Mouse (Mus musculus): ENCODE measurements at regions not wholly inside any gene's neighbourhood (a gene's known extent, or its start where the extent isn't known, plus 50 kb on each side); places are given as distances from the start of the nearest gene placed in this dataset.

GRCm38 (mm10) chr16:71622664-71623063, 685.4 kb upstream of the Robo1 start:
- DNase-seq: no peak

DNA sequence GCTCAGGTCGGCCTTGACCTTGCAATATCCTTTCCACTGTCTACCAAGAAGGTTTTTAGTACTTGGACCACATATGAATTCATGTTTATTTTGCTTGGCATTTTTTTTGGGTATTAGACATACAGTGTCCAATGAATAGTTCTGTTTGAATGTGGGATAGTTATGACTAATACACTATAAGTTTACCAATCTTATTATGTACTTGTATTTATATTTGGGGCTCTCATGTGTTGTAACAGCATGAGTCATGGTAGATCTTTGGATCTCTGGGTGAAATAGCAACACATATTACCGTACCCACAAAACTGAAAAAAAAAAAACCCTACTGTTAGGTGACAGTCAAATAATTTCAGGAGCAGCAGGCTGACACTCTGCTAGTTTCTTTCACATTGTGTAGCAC, 667.7 kb upstream of the Robo1 start:
- no peak for DNase-seq

DNA sequence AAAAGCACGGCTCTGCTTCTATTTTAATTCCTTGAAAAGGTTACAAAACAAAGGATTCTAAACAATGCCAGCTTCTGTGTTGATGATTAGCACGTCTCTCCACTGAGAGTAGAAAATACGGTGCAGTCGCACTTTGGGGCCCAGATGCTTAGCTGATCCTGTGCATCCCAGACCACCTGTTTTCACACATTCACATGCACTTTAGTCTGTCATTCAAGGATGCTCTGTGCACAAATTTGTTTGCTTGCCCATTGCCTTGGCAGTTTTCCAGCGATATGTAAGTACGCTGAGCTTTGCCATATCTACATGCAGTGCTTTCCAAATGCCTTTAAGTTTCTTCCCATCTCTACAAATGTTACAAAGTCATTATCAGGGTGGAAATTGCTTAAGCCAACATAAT, 664.9 kb upstream of the Robo1 start:
- no peak for DNase-seq

DNA sequence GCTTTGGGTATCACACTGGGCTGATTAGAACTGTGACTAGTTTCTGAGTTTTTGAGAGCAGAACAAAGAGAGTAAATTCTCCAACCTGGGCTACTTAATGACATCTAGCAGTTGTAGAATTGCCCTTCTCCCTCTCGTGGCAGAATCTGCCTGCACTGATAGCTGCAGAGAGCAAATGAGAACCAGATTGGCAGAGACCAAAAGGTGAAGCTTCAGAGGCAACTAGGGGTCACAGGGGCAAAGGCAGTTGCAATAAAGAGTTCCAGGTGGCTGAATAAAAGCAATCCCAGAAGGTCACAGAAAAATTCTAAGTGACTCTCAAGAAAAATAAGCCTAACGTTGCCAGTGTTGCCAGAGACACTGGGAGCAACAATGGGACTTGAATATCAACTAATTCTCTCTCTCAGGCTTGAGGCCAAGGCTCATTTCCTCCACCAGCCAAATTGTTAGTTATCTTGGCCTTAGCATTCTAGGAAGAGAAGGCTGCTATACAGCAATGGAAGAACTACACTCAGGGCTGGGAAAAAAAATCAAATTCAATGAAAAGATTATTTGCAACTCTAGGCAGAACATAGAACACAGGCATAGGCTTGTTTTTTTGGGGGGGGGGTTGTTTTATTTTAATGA, 629.9 kb upstream of the Robo1 start:
- no peak for DNase-seq

GRCm38 (mm10) chr16:71693464-71693863, 614.6 kb upstream of the Robo1 start:
- no peak for DNase-seq

DNA sequence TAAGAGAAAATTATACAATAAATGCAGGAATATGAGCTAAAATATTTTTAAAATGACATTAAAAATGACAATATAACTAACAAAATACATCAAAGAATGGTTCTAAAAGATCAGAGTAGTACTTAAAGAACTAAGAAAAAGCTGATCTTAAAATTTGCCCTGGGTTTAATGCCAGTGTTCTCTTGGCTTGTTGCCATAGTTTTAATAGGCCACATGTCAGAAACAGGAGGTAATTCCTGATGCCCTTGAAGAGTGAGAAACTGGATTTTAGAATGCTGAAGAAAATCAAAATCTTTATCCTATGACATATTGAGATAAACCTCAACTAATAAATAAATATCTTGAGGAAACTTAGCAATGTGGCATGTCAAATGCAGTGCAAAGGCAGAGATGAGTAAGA, 602.3 kb upstream of the Robo1 start:
- DNase-seq: no peak

- DNase-seq: no peak
Observed at GRCm38 (mm10) chr16:71709684-71710083, 598.4 kb upstream of the Robo1 start.

GRCm38 (mm10) chr16:71711879-71712278, 596.2 kb upstream of the Robo1 start:
- DNase-seq: no peak

DNA sequence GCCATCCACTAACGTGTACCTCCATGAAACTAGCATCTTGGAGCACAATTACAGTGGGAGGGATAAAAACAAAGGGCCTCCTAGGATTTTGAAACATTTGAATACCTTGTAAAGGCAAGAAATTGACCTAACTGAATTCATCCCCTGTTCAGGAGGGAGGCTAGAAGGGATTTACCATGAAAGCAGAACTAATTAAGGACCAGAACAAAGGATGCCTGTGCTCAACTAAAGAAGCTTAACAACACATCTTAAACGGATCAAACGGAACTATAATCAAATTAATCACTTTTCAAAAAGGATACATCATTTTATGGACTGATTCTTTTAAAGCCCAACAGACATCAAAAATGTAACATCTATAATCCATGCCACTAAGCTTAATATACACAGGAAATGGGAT, 590.9 kb upstream of the Robo1 start:
- DNase-seq: no peak

DNA sequence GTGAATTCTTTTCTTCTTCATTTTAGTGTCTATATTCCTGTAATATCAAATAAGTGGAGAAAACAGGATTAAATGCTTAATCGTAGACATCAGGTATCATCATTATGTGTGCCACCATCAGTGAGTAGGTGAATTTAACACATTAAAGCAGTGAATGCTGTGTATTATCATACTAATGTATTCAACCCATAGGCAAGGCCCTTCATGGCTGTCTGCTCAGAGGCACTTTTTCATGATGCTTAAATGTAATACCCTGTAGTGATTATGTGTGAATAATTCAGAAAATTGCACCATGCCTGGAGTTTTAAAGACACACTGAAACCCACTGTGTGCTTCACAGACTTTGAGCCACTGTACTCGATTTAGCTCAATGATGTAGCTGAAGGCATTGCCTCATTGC, 583.2 kb upstream of the Robo1 start:
- DNase-seq: no peak

DNA sequence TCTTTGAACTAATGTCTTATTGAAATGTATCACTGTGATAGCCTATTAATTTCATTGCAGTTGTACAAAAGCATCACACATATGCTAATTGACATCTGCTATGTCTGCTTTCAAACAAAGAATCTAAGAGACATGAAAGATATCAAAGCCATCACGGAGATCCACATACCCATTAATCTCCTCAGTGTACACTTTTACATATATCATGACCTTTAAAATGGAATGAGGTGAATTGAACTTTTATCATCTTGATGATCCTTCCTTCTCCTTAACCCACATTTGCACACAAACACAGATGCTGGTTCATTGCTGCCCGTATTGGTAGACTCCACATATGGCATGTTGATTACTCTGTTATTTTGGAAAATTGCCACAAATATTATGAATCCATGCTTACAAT, 570.2 kb upstream of the Robo1 start:
- DNase-seq: no peak

- no peak for DNase-seq
Observed at GRCm38 (mm10) chr16:71739104-71739503, 569.0 kb upstream of the Robo1 start.

- no peak for DNase-seq
Observed at GRCm38 (mm10) chr16:71780945-71781344, 527.2 kb upstream of the Robo1 start.

DNA sequence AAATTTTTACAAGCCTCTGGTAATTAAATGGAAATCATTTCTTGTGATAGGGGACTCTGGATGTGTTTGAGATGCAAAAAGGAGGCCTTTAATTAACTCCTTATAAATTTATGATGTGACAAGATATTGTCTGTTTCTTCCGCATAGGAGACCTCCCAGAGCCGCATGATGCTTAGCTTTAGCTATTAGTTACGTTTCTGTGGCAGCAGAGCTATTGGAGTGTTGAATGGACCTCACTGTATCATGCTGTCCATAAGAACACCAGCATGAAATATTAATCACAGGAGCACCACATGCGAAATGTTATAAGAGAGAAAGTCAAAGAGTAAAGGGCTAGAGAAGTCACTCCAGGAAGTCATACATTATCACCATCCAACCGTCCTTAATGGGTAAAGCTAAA, 495.3 kb upstream of the Robo1 start:
- DNase-seq: no peak

GRCm38 (mm10) chr16:71835325-71835724, 472.8 kb upstream of the Robo1 start:
- no peak for DNase-seq

DNA sequence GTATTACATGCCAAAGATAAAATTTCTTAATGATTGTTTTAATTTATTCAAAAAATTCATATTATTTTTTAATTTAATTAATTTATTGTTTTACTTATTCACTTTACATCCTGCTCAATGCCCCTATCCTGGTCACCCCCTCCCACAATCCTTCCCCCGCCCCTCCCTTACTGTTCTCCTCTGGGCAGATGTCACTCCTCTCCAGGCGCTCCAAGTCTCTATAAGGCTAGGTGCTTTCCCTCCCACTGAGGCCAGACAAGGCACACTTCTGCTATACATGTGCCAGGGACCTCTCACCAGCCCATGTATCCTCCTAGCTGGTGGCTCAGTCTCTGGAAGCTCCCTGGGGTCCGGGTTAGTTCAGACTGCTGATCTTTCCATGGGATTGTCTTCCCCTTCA, 458.0 kb upstream of the Robo1 start:
- DNase-seq: no peak

- DNase-seq: no peak
Observed at GRCm38 (mm10) chr16:71851590-71852190, 456.4 kb upstream of the Robo1 start.

- no peak for DNase-seq
Observed at GRCm38 (mm10) chr16:71857877-71858276, 450.2 kb upstream of the Robo1 start.

DNA sequence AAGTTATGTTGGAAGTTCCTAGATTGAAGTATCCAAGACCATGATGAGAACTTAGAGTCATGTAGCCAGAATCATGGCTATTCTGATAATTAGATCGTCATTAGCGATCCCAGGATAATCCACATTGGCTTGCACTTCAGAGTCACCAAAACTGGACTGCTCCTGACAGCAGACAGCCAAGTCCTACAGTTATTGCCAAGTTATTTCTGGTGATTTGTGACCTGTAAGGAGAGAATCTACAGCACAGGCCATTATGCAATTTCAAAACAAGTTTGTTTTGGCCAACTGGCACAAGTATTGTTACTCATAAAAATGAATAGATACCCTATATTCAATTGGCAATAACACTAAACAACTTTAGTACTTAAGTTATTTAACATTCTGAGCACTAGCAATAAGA, 447.9 kb upstream of the Robo1 start:
- no peak for DNase-seq

GRCm38 (mm10) chr16:71885701-71886100, 422.4 kb upstream of the Robo1 start:
- DNase-seq: no peak

GRCm38 (mm10) chr16:71889679-71890078, 418.4 kb upstream of the Robo1 start:
- DNase-seq: no peak

DNA sequence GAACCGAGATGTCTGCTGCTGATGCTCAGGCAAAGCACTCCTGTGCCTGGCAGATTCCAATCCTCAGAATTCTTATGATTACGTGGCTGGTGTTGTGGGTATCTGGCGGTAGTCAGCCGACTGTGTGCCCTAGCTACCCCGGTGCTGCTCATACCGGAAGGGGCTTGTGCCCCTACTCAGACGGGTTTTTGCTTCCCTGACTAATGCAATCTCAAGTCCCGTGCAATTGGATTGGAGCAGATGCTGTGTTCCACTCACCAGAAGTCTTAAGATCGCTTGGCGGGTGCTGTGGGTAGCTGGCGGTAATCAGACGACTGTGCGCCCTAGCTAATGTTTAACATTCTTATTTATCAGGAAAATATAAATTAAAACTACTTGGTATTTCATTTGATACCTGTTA, 385.0 kb upstream of the Robo1 start:
- no peak for DNase-seq

GRCm38 (mm10) chr16:71944165-71944564, 363.9 kb upstream of the Robo1 start:
- DNase-seq: peak in 1 of 2 experiments; percentile 3

DNA sequence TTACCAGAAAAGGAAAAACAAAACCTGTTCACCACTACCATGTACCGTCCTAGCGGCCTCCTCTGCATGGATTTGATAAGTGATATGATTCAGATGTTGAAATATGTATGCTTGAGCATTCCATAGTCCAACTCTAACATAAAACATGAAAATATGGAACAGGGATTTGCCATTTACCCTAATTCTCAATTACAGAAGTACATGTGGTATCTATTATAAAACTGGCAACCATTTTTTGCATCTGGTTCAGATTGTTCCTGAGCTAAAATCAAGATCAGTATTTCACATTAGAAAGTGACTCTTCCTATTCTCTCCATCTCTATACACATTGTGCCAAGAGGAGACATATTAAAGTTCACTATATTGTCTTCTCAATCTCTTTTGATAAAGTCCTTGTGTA, 363.3 kb upstream of the Robo1 start:
- DNase-seq: no peak

DNA sequence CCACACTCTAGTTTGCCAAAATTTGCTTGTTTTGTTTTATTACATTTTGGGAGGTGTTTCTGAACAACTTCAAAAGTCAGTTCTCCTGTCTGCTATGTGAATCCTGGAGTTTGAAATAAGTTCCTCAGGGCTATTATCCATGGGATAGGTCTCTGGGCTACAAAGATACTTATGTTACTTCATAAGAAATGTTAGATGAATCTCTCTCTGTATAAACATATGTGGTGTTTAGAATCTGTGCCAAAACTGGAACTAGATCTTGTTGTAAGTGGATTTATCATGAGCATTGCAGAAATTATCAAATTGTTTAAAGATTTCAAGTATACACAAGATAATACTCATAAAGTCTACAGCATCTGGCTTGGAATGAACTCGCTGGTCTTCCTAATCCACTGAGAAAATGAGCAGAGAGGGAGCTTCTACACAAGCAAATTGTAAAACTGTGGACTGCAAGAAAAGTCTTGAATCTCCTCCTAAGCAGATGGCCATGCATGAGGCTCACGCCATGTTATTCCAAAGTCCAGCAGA, 355.2 kb upstream of the Robo1 start:
- no peak for DNase-seq
